Mouse (Mus musculus) embryonic facial prominence, embryonic 10.5 days (tissue): ENCODE results near the gene Uba1. TPM values are rescaled to one million over a fixed set of nuclear protein-coding genes. Genes with fewer than 3 reads are reported as not detected.

ENCODE experiments used
- polyA plus RNA-seq: library from polyadenylated mRNA; unstranded; fragments of >200 nt; fragmentation: Nextera tagmentation; extraction: Ambion mirVana; gene quantifications from 2 replicates; pipeline ENCODE4 v1.2.1, GENCODE M21; 2016

The Uba1 gene
- polyA plus RNA-seq, 1 experiment from 2014 or later, result 244 TPM

Other genes starting within 250 kb of the Uba1 start
- gene Jade3, start 232.6 kb upstream of the Uba1 start, polyA plus RNA-seq, result 12.3 and 14.3 TPM in 2 replicates
- 0.17 and 0.45 TPM in 2 replicates for gene Rgn, start 108.5 kb upstream of the Uba1 start, polyA plus RNA-seq
- 112 and 113 TPM in 2 replicates for gene Rbm10, start 40.8 kb upstream of the Uba1 start, polyA plus RNA-seq
- 174 and 176 TPM in 2 replicates for gene Ndufb11, start 40.7 kb upstream of the Uba1 start, polyA plus RNA-seq
- 120 and 121 TPM in 2 replicates for gene Cdk16, start 29.6 kb downstream of the Uba1 start, polyA plus RNA-seq
- gene Usp11, start 45.6 kb downstream of the Uba1 start, polyA plus RNA-seq, result 59.8 and 60.1 TPM in 2 replicates
- 95.1 and 99.9 TPM in 2 replicates for gene Araf, start 139.5 kb downstream of the Uba1 start, polyA plus RNA-seq
- 10.8 and 13.4 TPM in 2 replicates for gene Timp1, start 211.8 kb downstream of the Uba1 start, polyA plus RNA-seq